Mouse (Mus musculus): ENCODE results near the gene Zzz3.

GRCm38 (mm10) chr3:152488964-152489363 is 93.7 kb downstream of the Zzz3 start:
- TF ChIP-seq CTCF (IDR thresholded peaks at IDR 0.05; ENCODE audit: extremely low read depth, insufficient read length, insufficient replicate concordance, low read depth, low read length) (no peak), POLR2A (IDR thresholded peaks at IDR 0.05; ENCODE audit: low read depth, low read length) (no peak)
